Mouse (Mus musculus) CH12.LX (cell line): ENCODE data around the gene Ppip5k2. TPM values are rescaled to one million over a fixed set of nuclear protein-coding genes. Genes with fewer than 3 reads are reported as not detected.

Experiments
- DNase-seq: peaks from one replicate; pipeline ENCODE4 v3.0.0-alpha.2; 2013; ENCODE audit errors: extremely low read depth
- H3K27ac ChIP-seq: 2 replicates; pipeline ENCODE4 v1.5.1; 2012; ENCODE audit warnings: low read depth, mild to moderate bottlenecking, control low read depth, moderate library complexity; ENCODE audit not compliant: insufficient read depth
- H3K27me3 ChIP-seq: replicated peaks from 2 replicates; pipeline ENCODE3; 2012; ENCODE audit warnings: inconsistent platforms
- H3K36me3 ChIP-seq, 2 experiments: replicated peaks in 1 of 2; 2 replicates each; pipeline versions ENCODE3 to v1.6.1; 2012; ENCODE audit warnings: inconsistent platforms in 1 of 2, low read length in 1 of 2, mild to moderate bottlenecking in 1 of 2, mixed read lengths in 1 of 2, moderate library complexity in 1 of 2; ENCODE audit not compliant: control insufficient read depth in 1 of 2, insufficient read depth in 1 of 2
- H3K4me1 ChIP-seq, 2 experiments: 2 replicates each; pipeline ENCODE4 v1.6.1; 2012; ENCODE audit warnings: inconsistent platforms in 1 of 2, moderate library complexity in 1 of 2; ENCODE audit not compliant: insufficient read depth in 2 of 2, control insufficient read depth in 1 of 2
- H3K4me2 ChIP-seq: 2 replicates; pipeline ENCODE4 v1.6.1; 2012; ENCODE audit warnings: low read depth, mild to moderate bottlenecking, control low read depth; ENCODE audit not compliant: poor library complexity, insufficient read depth, severe bottlenecking
- H3K4me3 ChIP-seq, 3 experiments: fragments of 150-350 bp in 1 of 3; sonication (generic) in 1 of 3; replicated peaks in 1 of 3; 2 replicates each; pipeline versions ENCODE3 to v1.5.1; 2011 to 2012; ENCODE audit warnings: low read depth in 2 of 3, low read length in 2 of 3, mild to moderate bottlenecking in 2 of 3, moderate library complexity in 2 of 3, control low read depth in 1 of 3, improper control_type of control experiment in 1 of 3, inconsistent platforms in 1 of 3, mixed read lengths in 1 of 3; ENCODE audit not compliant: poor library complexity in 1 of 3
- H3K79me2 ChIP-seq: replicated peaks from 2 replicates; pipeline ENCODE4 v1.6.1; 2012; ENCODE audit warnings: mild to moderate bottlenecking, moderate library complexity; ENCODE audit not compliant: control insufficient read depth, poor library complexity, insufficient read depth, severe bottlenecking; ENCODE audit errors: extremely low read depth
- H3K9ac ChIP-seq: 2 replicates; pipeline ENCODE4 v1.6.1; 2012; ENCODE audit warnings: low read depth, mild to moderate bottlenecking, control low read depth, moderate library complexity; ENCODE audit not compliant: insufficient read depth
- H3K9me3 ChIP-seq: replicated peaks from 2 replicates; pipeline ENCODE3; 2012; ENCODE audit warnings: low read length, inconsistent platforms, mixed read lengths
- BHLHE40 ChIP-seq: IDR thresholded peaks from 2 replicates; pipeline ENCODE4 v1.6.1; 2011; ENCODE audit warnings: mild to moderate bottlenecking, low read depth, low read length, improper control_type of control experiment
- CHD1 ChIP-seq: IDR thresholded peaks from 2 replicates; pipeline ENCODE4 v1.6.1; 2012; ENCODE audit warnings: low read depth, low read length, improper control_type of control experiment, inconsistent platforms
- ELF1 ChIP-seq: IDR thresholded peaks from 2 replicates; pipeline ENCODE4 v1.6.1; 2014; ENCODE audit warnings: low read depth, mild to moderate bottlenecking, inconsistent platforms, low read length, improper control_type of control experiment
- EP300 ChIP-seq: IDR thresholded peaks from 2 replicates; pipeline ENCODE4 v1.6.1; 2011; ENCODE audit warnings: low read length, improper control_type of control experiment
- ETS1 ChIP-seq: conservative IDR thresholded peaks from 2 replicates; pipeline ENCODE4 v1.6.1; 2012; ENCODE audit warnings: low read depth, mild to moderate bottlenecking, inconsistent platforms, low read length, improper control_type of control experiment, moderate library complexity
- HCFC1 ChIP-seq: IDR thresholded peaks from 2 replicates; pipeline ENCODE4 v1.6.1; 2012; ENCODE audit warnings: low read depth, mild to moderate bottlenecking, inconsistent platforms, low read length, improper control_type of control experiment
- IRF4 ChIP-seq: IDR thresholded peaks from 2 replicates; pipeline ENCODE4 v1.6.1; 2014; ENCODE audit warnings: low read depth, mild to moderate bottlenecking, inconsistent platforms, low read length, improper control_type of control experiment
- JUN ChIP-seq: IDR thresholded peaks from 2 replicates; pipeline ENCODE4 v1.6.1; 2011; ENCODE audit warnings: low read depth, mild to moderate bottlenecking, low read length, improper control_type of control experiment, moderate library complexity; ENCODE audit not compliant: insufficient read depth
- JUND ChIP-seq: conservative IDR thresholded peaks from 2 replicates; pipeline ENCODE4 v1.6.1; 2011; ENCODE audit warnings: low read depth, low read length, improper control_type of control experiment
- MAX ChIP-seq: IDR thresholded peaks from 2 replicates; pipeline ENCODE4 v1.6.1; 2011; ENCODE audit warnings: low read length, improper control_type of control experiment
- MYC ChIP-seq: IDR thresholded peaks from 2 replicates; pipeline ENCODE4 v1.6.1; 2011; ENCODE audit warnings: low read depth, mild to moderate bottlenecking, improper control_type of control experiment, low read length
- PAX5 ChIP-seq: IDR thresholded peaks from 2 replicates; pipeline ENCODE4 v1.6.1; 2012; ENCODE audit warnings: low read length, inconsistent platforms, mixed read lengths
- POLR2AphosphoS2 ChIP-seq: IDR thresholded peaks from 2 replicates; pipeline ENCODE4 v1.6.1; 2011; ENCODE audit warnings: low read depth, low read length, improper control_type of control experiment
- RCOR1 ChIP-seq: conservative IDR thresholded peaks from 2 replicates; pipeline ENCODE4 v1.6.1; 2012; ENCODE audit warnings: low read depth, mild to moderate bottlenecking, inconsistent platforms, low read length, improper control_type of control experiment
- SIN3A ChIP-seq: IDR thresholded peaks from 2 replicates; pipeline ENCODE4 v1.6.1; 2012; ENCODE audit warnings: low read length, improper control_type of control experiment, inconsistent platforms
- TBP ChIP-seq: conservative IDR thresholded peaks from 2 replicates; pipeline ENCODE4 v1.6.1; 2011; ENCODE audit warnings: low read depth, low read length, improper control_type of control experiment
- TCF12 ChIP-seq: IDR thresholded peaks from 2 replicates; pipeline ENCODE4 v1.6.1; 2014; ENCODE audit warnings: low read depth, mild to moderate bottlenecking, inconsistent platforms, low read length, improper control_type of control experiment
- UBTF ChIP-seq: IDR thresholded peaks from 2 replicates; pipeline ENCODE4 v1.6.1; 2012; ENCODE audit warnings: low read depth, mild to moderate bottlenecking, inconsistent platforms, low read length, improper control_type of control experiment, moderate library complexity
- USF1 ChIP-seq: IDR thresholded peaks from 2 replicates; pipeline ENCODE4 v1.6.1; 2014; ENCODE audit warnings: low read depth, mild to moderate bottlenecking, inconsistent platforms, low read length, improper control_type of control experiment
- ZMIZ1 ChIP-seq: IDR thresholded peaks from 2 replicates; pipeline ENCODE4 v1.6.1; 2012; ENCODE audit warnings: low read depth, mild to moderate bottlenecking, inconsistent platforms, low read length, improper control_type of control experiment
- ZNF384 ChIP-seq: IDR thresholded peaks from 2 replicates; pipeline ENCODE4 v1.6.1; 2012; ENCODE audit warnings: low read depth, low read length, improper control_type of control experiment, inconsistent platforms
- dilution Hi-C: fragments of 300-500 bp; cut with MboI; formaldehyde crosslinking; loops from 2 replicates; pipeline ENCODE4 v1.14.3; 2020; ENCODE audit warnings: low sequenced_read_pairs; ENCODE audit not compliant: extremely low pct_unique_long_range_greater_than_20kb, extremely low pct_ligation_motif_present
- in situ Hi-C: fragments of 300-500 bp; cut with MboI; formaldehyde crosslinking; loops from 3 replicates; pipeline ENCODE4 v1.14.3; 2019; ENCODE audit warnings: low sequenced_read_pairs, low pct_ligation_motif_present, low pct_unique_long_range_greater_than_20kb, mixed read lengths
- polyA plus RNA-seq: library from polyadenylated mRNA; unstranded; fragments of >175 nt; gene quantifications from 2 replicates; pipeline ENCODE4 v1.2.1, GENCODE M21; 2012; ENCODE audit warnings: low read depth; ENCODE audit not compliant: insufficient read length
- total RNA-seq, 2 experiments: library from RNA; depleted of rRNA; stranded (reverse); fragments of 300-350 nt in 1 of 2; fragments of >200 nt in 1 of 2; gene quantifications; 2 replicates each; pipeline ENCODE4 v1.2.3; 2012 to 2014

Gene Ppip5k2
- total and polyA plus RNA-seq, 3 experiments = 27.4 to 44.9 (median 29.8) TPM

DNA sequence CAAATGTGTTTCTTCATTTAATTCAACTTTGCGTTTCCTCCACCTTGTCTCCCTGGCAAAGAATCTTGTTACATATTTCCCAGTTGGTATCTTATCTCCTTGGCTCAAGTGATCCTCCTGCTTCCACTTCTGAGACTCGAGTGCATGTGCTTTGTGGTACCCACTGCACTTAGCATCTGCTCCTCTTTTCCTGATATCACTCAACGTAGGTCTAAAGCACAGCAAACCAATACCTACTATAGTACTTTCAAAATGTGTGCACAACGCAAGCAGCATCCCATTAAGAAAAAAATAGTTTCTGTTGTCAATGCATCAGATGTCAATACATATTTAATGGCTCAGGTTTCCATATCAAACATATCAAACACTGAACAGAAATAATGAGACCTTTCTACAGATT is 24.5 kb downstream of the Ppip5k2 start:
- H3K27ac ChIP-seq = no peak overlapping the region
- H3K79me2 ChIP-seq = no peaks in the 10 kb centered on the region
- no peak overlapping the region for H3K4me3 ChIP-seq
- H3K9me3 ChIP-seq = no peaks in the 10 kb centered on the region
- peaks cover 26 to 66% of the 10 kb centered on the region in 2 experiments for H3K36me3 ChIP-seq
- no peak overlapping the region for H3K9ac ChIP-seq
- no peaks in the 10 kb centered on the region for H3K27me3 ChIP-seq
- H3K4me2 ChIP-seq = peak overlapping the region; percentile 75; the same call in 1 of the 2 replicates
- in situ Hi-C loops (no loop called here), dilution Hi-C loops (no loop called here)
- H3K4me1 ChIP-seq = no peaks in the 10 kb centered on the region
- peak; percentile 11 for DNase-seq
- TF ChIP-seq EP300 (peak; percentile 64), JUND (peak; percentile 62; the same call in 1 of the 2 replicates), RCOR1 (peak; percentile 58; the same call in 1 of the 2 replicates), TCF12 (peak; percentile 25; the same call in 1 of the 2 replicates), MAX (peak; percentile 45; the same call in 1 of the 2 replicates), ZNF384 (peak; percentile 75), JUN (0 out of 2 replicates have a peak, but pooled peaks have one; percentile 13), ZMIZ1 (no peak), BHLHE40 (peak; percentile 80), MYC (peak; percentile 60; the same call in 1 of the 2 replicates), IRF4 (peak; percentile 74), PAX5 (no peak), ETS1 (peak; percentile 22; the same call in 1 of the 2 replicates), SIN3A (no peak)

GRCm38 (mm10) chr1:97743063-97743462 is 27.1 kb downstream of the Ppip5k2 start:
- Histone ChIP-seq H3K79me2 (no peaks in the 10 kb centered on the region), H3K4me1 (no peaks in the 10 kb centered on the region), H3K9ac (no peak overlapping the region), H3K27me3 (no peaks in the 10 kb centered on the region), H3K36me3 (peaks cover 34 to 66% of the 10 kb centered on the region in 2 experiments), H3K4me3 (no peak overlapping the region), H3K4me2 (no peak overlapping the region), H3K27ac (no peak overlapping the region), H3K9me3 (no peaks in the 10 kb centered on the region)
- TF ChIP-seq HCFC1 (no peak), MAX (no peak), USF1 (no peak), RCOR1 (no peak), EP300 (no peak), POLR2AphosphoS2 (no peak), ELF1 (no peak), TBP (no peak), UBTF (no peak), CHD1 (no peak), MYC (no peak)
- in situ Hi-C loops = no loop called here
- dilution Hi-C loops = no loop called here
- DNase-seq = no peak
